Comparison of ENCODE assay signal across 10 mouse cellular contexts in genomic region chr13:107837206-107837952, GRCm38 (mm10).
DNase-seq lines count a peak whose midpoint lies in the region; ATAC-seq and TF ChIP-seq lines count a peak whose summit lies in the region.
"Had no signal": no experiment of that assay in that cellular context is flagged by ENCODE, and none has a peak within 500 bp of the region (broad histone marks: within the 10 kb centered on the region; RNA-seq: fewer than 3 reads in every experiment).

No protein-coding gene starts in this region.

- no peaks in the 10 kb centered on the region for H3K27me3 ChIP-seq in limb, embryonic 10.5 days (ENCODE audit: low read depth, poor library complexity, severe bottlenecking)

- H3K4me1 ChIP-seq in limb, embryonic 10.5 days: peaks cover 53% of the 10 kb centered on the region

- no peak overlapping the region for H3K4me3 ChIP-seq in limb, embryonic 10.5 days

- H3K9me3 ChIP-seq in limb, embryonic 10.5 days (replicated peaks): no peaks in the 10 kb centered on the region

- TF ChIP-seq CTCF in brain, embryonic 14.5 days (IDR thresholded peaks at IDR 0.05; ENCODE audit: borderline replicate concordance, extremely low read depth, insufficient read depth, insufficient read length): no peak

- 62% methylated on average over 5 of the region's 5 CpGs for WGBS in limb, embryonic 10.5 days

- ATAC-seq in inflammation-experienced regulatory T-cells, adult 6 months: peak; percentile 84

- no peak for TF ChIP-seq POLR2A in brain, embryonic 14.5 days (IDR thresholded peaks at IDR 0.05; ENCODE audit: borderline replicate concordance, extremely low read depth, insufficient read depth, insufficient read length, poor library complexity, severe bottlenecking)

- peak; percentile 30 for DNase-seq in lung, postnatal 36 days
- no peak for DNase-seq in lung, postnatal 14 days
- DNase-seq in brain, embryonic 14.5 days (ENCODE audit: low read depth): peak; percentile 43
- DNase-seq in thymus, postnatal 10 days (ENCODE audit: low spot score in 2 of 2): peak; percentile 53 to 63
- DNase-seq in testis, postnatal 10 days (ENCODE audit: low spot score): no peak
- DNase-seq in limb, embryonic 10.5 days (ENCODE audit: low spot score): no peak
- DNase-seq: cerebellum, adult 9-10 months; lung, embryonic 14.5 days; right cerebral cortex, adult 18-20 months had no signal

- H3K27ac ChIP-seq in limb, embryonic 10.5 days: no peak overlapping the region

- no peaks in the 10 kb centered on the region for H3K36me3 ChIP-seq in limb, embryonic 10.5 days

Comparison
In these comparisons a context has a peak if more than half of its experiments do, and no peak if none do; other contexts are left out.
1. DNase-seq: peak in lung, postnatal 36 days (single experiment), brain, embryonic 14.5 days (single experiment) and thymus, postnatal 10 days (2 of 2); none in lung, postnatal 14 days (single experiment), testis, postnatal 10 days (single experiment) and limb, embryonic 10.5 days (single experiment).